Mouse (Mus musculus): ENCODE data around the gene Myom1.

Gene Myom1

DNA sequence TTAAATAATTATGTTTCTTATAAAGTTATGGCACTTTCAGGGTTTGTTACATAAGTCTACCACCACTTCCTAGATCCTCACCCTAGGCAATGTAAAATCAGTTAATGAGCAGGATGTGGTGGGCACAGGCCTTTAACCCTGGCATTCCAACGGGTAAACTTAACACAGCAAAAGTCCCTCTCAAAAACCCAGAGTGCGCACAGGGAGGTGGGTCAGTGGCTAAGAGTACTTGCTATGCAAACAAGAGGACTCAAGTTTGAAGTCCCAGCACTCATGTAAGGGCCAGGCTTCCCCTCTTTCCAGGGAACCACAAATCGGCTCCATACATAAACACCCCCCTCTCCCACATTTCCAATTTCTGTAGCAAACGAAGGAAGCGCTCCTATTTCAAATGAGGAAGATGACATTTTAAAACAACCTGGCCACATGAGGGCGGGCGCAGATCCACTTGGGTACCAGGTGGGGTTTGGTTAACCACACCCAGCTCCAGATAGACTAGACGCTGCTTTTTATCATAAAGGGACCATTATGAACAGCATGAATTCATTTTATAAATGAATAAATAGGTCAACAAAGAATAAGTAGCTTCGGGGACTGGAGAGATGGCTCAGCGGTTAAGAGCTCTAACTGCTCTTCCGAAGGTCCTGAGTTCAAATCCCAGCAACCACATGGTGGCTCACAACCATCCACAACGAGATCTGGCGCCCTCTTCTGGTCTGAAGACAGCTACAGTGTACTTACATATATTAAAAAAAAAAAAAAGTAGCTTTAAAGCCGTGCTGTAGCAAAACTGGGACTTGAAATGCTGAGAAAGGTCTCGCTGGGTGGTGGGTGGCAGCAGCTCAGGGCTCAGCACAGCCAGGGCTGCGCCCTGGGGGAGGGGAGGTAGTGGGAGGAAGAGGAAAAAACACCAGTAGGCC is 10.5 kb upstream of the Myom1 start:
- no peak for DNase-seq

DNA sequence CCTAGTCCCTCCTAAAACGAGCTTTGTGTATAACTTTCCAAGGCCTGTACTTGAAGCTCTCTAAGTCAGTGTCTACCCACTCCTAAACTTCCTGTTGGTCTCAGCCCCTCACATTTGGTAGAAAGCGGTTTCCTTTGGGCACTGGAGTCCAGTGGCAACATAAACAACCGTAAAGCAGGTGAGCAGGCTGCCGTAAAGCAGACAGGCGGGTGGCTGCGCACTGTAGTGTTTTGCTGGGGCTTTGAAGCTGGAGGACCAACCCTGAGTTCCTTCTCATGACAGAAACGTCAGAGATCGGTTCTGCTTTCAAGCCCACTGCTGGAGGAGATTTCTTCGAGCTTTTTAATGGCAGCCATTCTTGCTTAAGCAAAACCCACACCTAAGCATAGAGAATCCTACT is 9.8 kb upstream of the Myom1 start:
- DNase-seq, result no peak

- DNase-seq, result no peak
Measured at GRCm38 (mm10) chr17:70993385-70993807, 9.0 kb upstream of the Myom1 start.

DNA sequence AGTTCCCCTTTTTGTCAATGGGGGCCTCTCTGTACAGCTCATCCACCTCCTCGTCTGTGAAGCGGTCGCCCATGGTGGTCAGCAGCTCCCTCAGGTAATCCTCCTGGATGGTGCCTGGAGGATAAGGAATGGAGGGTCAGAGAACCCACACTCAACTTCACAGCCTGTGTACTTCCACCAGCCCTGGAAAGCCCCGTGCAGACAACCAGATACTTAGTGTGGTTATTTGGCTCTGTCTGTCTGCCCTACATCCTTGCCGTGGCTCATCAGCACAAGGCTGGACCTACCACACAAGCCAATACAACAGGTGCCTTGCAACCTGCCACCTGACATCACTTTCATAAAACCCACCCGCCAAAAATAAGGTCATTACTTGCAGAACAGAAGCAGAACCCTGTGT is 7.8 kb upstream of the Myom1 start:
- no peak for DNase-seq

DNA sequence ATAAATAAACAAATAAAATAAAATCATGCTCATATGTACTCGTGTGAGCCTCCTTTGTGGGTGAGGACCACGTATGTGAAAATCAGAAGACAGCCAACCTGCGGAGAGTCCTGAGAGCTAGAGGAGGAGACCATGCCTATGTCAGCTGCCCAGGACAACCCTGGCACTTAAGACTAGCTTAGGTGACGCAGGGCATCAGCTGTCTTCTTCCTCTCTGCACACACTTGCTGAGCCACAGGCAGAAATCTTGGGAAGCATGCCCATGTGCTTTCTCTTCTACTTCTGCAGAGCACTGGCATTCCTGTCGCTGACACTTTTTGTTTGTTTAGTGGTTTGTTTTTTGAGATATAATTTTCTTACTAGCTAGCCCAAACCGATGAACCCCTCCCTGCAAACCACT is 6.9 kb upstream of the Myom1 start:
- DNase-seq, result no peak

DNA sequence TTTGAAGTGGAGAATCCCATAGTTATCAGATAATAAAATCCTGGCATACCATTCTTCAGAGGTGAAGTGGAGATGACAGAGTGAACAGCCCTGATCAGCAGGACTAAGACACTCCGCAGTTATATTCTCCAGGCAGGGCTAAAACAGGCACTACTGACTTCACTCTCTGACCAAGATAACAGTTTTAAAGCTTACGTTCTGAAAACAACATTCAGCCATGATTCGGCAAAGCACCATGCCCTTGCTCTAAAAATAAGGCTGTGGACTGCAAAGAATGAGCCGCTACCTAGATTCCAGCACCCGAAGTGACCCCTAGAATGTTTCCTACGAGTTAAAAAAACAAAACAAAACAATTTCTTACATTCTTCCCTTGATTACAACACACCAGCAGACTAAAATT is 4.6 kb upstream of the Myom1 start:
- no peak for DNase-seq

GRCm38 (mm10) chr17:70998400-70998975 is 3.9 kb upstream of the Myom1 start:
- DNase-seq, result no peak

- no peak for DNase-seq
Measured at GRCm38 (mm10) chr17:70999187-70999586, 3.2 kb upstream of the Myom1 start.

DNA sequence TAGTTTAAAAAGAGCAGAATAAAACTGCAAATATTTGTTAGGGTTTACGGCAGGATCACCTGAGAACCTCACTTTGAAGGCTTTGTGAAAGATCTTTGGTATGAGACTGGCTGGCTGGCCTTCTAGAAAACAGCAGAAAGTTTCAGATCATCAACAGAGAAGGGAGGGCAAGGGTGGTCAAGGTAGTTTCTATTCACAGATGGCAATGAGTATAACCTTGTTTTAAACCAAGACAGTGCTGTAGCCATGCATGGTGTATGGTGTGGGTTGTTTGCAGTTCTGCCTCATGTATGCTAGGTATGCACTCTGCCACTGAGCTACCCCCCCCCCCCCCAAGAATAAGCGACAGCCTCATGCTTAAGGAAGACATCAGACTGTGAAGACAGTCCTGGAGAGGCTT is 2.2 kb upstream of the Myom1 start:
- no peak for DNase-seq

DNA sequence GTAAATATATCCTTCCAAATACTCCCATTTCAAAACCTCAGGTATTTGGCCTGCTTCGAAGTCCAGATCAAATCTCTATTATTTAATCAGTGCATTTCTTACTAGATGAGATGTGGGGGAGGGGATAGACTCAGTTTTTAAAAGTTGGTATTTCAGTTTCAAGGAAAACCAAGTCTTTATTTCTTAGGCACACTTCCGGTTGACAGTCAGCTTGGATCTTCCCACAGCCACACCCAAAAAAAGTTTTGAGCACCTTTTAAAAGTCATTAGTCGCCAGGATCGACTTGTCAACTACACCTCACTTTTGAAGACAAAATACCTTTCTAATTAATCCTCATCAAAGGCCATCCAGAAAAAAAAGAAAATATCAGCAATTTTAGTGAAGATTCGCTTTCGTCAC is 1.4 kb upstream of the Myom1 start:
- no peak for DNase-seq

GRCm38 (mm10) chr17:71001699-71002080 is 743 bp upstream of the Myom1 start:
- no peak for DNase-seq

GRCm38 (mm10) chr17:71002744-71003094 is 286 bp downstream of the Myom1 start, which contains the start of gene Myl12a:
Myl12a (minus strand) TSS chr17:71002878.
- no peak for DNase-seq

GRCm38 (mm10) chr17:71003112-71003511 is 679 bp downstream of the Myom1 start:
- no peak for DNase-seq

GRCm38 (mm10) chr17:71003721-71004120 is 1.3 kb downstream of the Myom1 start:
- DNase-seq, result no peak

GRCm38 (mm10) chr17:71004186-71004960 is 1.9 kb downstream of the Myom1 start:
- no peak for DNase-seq

- no peak for DNase-seq
Measured at GRCm38 (mm10) chr17:71006976-71007375, 4.5 kb downstream of the Myom1 start.

GRCm38 (mm10) chr17:71008676-71009075 is 6.2 kb downstream of the Myom1 start:
- no peak for DNase-seq

DNA sequence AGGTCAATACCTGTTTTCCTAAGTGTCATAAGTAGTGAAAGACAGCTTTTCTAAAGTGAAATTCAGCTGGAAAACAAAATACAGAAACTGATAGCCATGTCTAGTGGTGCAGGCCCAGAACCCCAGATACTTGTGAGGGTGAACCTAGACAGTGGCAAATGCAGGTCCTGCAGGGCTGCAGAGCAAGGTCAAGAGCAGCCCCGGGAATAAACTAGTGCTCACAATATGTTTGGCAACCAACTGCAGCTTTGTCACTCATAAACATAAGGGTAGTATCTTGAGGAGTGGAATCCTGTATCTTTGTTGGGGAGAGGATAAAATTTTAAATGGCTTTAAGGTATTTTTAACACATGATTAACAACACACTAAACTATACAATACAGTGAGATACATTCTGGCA is 7.3 kb downstream of the Myom1 start:
- DNase-seq, result no peak

DNA sequence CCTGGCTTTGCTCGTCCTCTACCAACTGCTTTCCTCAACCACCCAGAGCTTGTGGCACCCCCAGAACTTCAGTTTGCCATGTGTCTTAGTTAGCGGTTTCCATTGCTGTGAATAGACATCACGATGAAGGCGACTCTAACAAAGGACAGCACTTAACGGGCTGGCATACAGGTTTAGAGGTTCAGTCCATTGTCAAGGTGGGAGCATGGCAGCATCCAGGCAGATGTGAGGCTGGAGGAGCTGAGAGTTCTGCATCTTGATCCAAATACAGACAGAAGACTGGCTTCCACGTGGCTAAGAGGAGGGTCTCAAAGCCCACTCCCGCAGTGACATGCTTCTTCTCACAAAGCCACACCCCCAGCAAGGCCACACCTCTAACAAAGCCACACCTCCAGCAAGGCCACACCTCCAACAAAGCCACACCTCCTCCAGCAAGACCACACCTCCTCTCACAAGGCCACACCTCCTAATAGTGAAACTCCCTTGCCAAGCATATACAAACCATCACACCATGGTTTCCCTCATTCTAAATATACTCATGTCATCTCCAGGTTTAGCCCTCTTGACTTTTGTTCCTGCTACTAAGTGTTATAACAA is 8.3 kb downstream of the Myom1 start:
- no peak for DNase-seq

DNA sequence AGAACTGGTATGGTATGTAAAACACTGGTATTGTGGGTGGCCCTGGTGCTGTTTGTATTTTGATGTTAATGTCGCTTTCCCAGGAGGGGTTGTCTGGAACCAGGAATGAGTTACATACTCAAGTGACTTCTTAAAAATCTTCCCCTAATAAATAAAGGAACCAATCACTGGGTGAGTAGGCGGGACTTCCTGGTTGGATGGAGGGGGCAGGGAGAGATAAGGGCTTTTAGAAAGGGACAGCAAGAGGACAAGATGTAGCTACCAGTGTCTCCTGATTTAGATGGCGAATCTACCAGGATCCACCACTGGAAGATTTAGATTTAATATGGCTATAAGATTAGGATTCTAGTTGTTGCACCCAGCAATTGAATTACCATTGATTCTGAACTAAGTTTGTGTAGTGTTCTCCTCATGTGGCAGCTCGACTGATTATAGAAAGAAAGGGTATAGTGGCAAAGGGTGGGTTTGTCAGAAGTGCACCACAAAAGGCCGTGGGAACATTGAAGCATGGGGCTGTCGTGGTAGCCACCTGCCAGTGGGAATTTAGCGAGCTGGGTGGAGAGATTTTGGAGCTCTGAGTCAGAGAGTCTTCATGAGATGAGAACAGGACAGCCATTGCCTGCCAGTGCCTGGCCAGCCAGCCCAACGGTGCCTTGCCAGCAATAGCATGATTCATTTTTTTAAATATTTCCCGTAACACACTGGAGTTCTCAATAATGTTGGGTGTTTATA is 9.7 kb downstream of the Myom1 start:
- no peak for DNase-seq

- DNase-seq, result no peak
Measured at GRCm38 (mm10) chr17:71013105-71013504, 10.7 kb downstream of the Myom1 start.

DNA sequence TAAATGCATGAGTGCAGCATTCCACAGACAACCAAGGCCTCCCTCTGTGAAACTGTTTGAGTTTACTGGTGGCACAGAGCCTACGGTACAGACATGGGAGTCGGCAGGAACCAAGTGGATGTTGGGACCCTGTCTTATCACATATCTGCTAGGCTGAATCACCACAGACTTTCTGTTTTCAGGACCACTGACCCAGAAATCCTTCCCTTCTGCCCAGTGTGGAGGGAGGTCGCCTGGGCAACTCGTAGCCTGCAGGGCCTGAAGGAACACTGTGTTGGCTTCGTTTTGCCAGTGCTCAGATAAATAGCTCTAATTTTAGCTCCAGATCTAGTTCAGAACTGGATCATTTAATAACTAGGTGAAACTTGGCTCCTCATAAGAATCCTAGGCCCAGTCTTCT is 12.5 kb downstream of the Myom1 start:
- no peak for DNase-seq

All from cerebellum, adult 11 months (tissue).